Mouse (Mus musculus) testis, adult 2 months (tissue): ENCODE measurements around the gene Ccdc92. TPM values are rescaled to one million over a fixed set of nuclear protein-coding genes. Genes with fewer than 3 reads are reported as not detected.

Experiments used
- H3K27ac ChIP-seq: fragments of 200-500 bp; 2 replicates; pipeline ENCODE4 v1.5.1; 2012; ENCODE audit warnings: low read depth, low read length; ENCODE audit not compliant: control insufficient read depth, insufficient read depth
- H3K27me3 ChIP-seq: fragments of 200-500 bp; 2 replicates; pipeline ENCODE4 v1.6.1; 2012; ENCODE audit warnings: mild to moderate bottlenecking, low read length, moderate library complexity; ENCODE audit not compliant: control insufficient read depth, insufficient read depth
- H3K36me3 ChIP-seq: fragments of 200-500 bp; 2 replicates; pipeline ENCODE4 v1.6.1; 2012; ENCODE audit warnings: mild to moderate bottlenecking, low read length; ENCODE audit not compliant: control insufficient read depth, insufficient read depth
- H3K4me1 ChIP-seq: fragments of 200-500 bp; 2 replicates; pipeline ENCODE4 v1.6.1; 2012; ENCODE audit warnings: low read length; ENCODE audit not compliant: control insufficient read depth, insufficient read depth
- H3K4me3 ChIP-seq: fragments of 200-500 bp; 2 replicates; pipeline ENCODE4 v1.5.1; 2012; ENCODE audit warnings: low read depth, mild to moderate bottlenecking, low read length, moderate library complexity, mixed read lengths; ENCODE audit not compliant: control insufficient read depth
- CTCF ChIP-seq: fragments of 200-500 bp; IDR thresholded peaks from 2 replicates; pipeline ENCODE4 v1.5.1; 2012; ENCODE audit warnings: low read depth, mild to moderate bottlenecking, inconsistent platforms, low read length, moderate library complexity; ENCODE audit not compliant: control insufficient read depth, insufficient read depth, insufficient replicate concordance
- POLR2A ChIP-seq: fragments of 200-500 bp; IDR thresholded peaks from 2 replicates; pipeline ENCODE4 v1.6.1; 2012; ENCODE audit warnings: low read depth, mild to moderate bottlenecking, inconsistent platforms, low read length, moderate library complexity; ENCODE audit not compliant: control insufficient read depth
- polyA plus RNA-seq: library from polyadenylated mRNA; depleted of rRNA; stranded (reverse); fragments of >200 nt; gene quantifications from 2 replicates; pipeline ENCODE4 v1.2.3, GENCODE M21; 2012; rRNA removed

Gene Ccdc92
- polyA plus RNA-seq, 1 experiment: 582 TPM

- Histone ChIP-seq H3K36me3 (no peaks in the 10 kb centered on the region), H3K4me1 (no peaks in the 10 kb centered on the region), H3K27ac (no peak overlapping the region), H3K4me3 (no peak overlapping the region), H3K27me3 (no peaks in the 10 kb centered on the region)
- TF ChIP-seq CTCF: no peak
- no peak for TF ChIP-seq POLR2A
These were observed 47.4 kb downstream of the Ccdc92 start for GRCm38 (mm10) chr5:124814797-124815196.

- Histone ChIP-seq H3K4me3 (no peak overlapping the region), H3K36me3 (no peaks in the 10 kb centered on the region), H3K4me1 (no peaks in the 10 kb centered on the region), H3K27ac (no peak overlapping the region), H3K27me3 (no peaks in the 10 kb centered on the region)
- no peak for TF ChIP-seq CTCF
- TF ChIP-seq POLR2A: no peak
These were observed 49.8 kb downstream of the Ccdc92 start for GRCm38 (mm10) chr5:124812466-124812865.

GRCm38 (mm10) chr5:124809708-124810366 is 52.4 kb downstream of the Ccdc92 start:
- H3K4me1 ChIP-seq: no peaks in the 10 kb centered on the region
- H3K36me3 ChIP-seq: no peaks in the 10 kb centered on the region
- H3K27me3 ChIP-seq: no peaks in the 10 kb centered on the region
- no peak for TF ChIP-seq POLR2A
- no peak for TF ChIP-seq CTCF
- no peak overlapping the region for H3K27ac ChIP-seq
- no peak overlapping the region for H3K4me3 ChIP-seq

- TF ChIP-seq CTCF (no peak), POLR2A (no peak)
- H3K27ac ChIP-seq: no peak overlapping the region
- no peak overlapping the region for H3K4me3 ChIP-seq
These were observed 70.1 kb downstream of the Ccdc92 start for GRCm38 (mm10) chr5:124792112-124792511.

GRCm38 (mm10) chr5:124785650-124786049 is 76.6 kb downstream of the Ccdc92 start:
- Histone ChIP-seq H3K27me3 (no peaks in the 10 kb centered on the region), H3K36me3 (no peaks in the 10 kb centered on the region), H3K4me1 (no peaks in the 10 kb centered on the region), H3K27ac (no peak overlapping the region), H3K4me3 (no peak overlapping the region)
- TF ChIP-seq POLR2A: no peak
- TF ChIP-seq CTCF: peak; percentile 88

More at GRCm38 (mm10) chr5:124792112-124792511, 70.1 kb downstream of the Ccdc92 start:
- Histone ChIP-seq H3K4me1 (no peaks in the 10 kb centered on the region), H3K27me3 (no peaks in the 10 kb centered on the region), H3K36me3 (no peaks in the 10 kb centered on the region; the same call in 1 of the 2 replicates)

Other genes starting within 250 kb of the Ccdc92 start
- 13.0 and 13.5 TPM in 2 replicates for gene Atp6v0a2, start 233.8 kb downstream of the Ccdc92 start, polyA plus RNA-seq
- gene Dnah10, start 137.3 kb downstream of the Ccdc92 start, polyA plus RNA-seq: 16.2 and 16.3 TPM in 2 replicates
- gene Zfp664, start 267 bp upstream of the Ccdc92 start, polyA plus RNA-seq: 25.0 and 29.7 TPM in 2 replicates
- 0.19 and 0.76 TPM in 2 replicates for gene Rflna, start 140.8 kb upstream of the Ccdc92 start, polyA plus RNA-seq